Mouse (Mus musculus) brain, embryonic 14.5 days (tissue): ENCODE data around the gene Lancl3.

ENCODE experiments used
- CTCF ChIP-seq: fragments of 200-500 bp; IDR thresholded peaks from 2 replicates; pipeline ENCODE4 v1.5.1; 2012; ENCODE audit warnings: inconsistent platforms, mild to moderate bottlenecking, moderate library complexity, borderline replicate concordance; ENCODE audit not compliant: insufficient read depth, insufficient read length; ENCODE audit errors: extremely low read depth
- POLR2A ChIP-seq: fragments of 200-500 bp; IDR thresholded peaks from 2 replicates; pipeline ENCODE4 v1.6.1; 2012; ENCODE audit warnings: mild to moderate bottlenecking, inconsistent platforms, borderline replicate concordance; ENCODE audit not compliant: poor library complexity, insufficient read depth, insufficient read length, severe bottlenecking; ENCODE audit errors: extremely low read depth

GRCm38 (mm10) chrX:9302791-9303190 lies 103.1 kb downstream of the Lancl3 start:
- TF ChIP-seq POLR2A (no peak), CTCF (no peak)
